Mouse (Mus musculus): Measurements from ENCODE around the gene Magt1.

- TF ChIP-seq CTCF (IDR thresholded peaks at IDR 0.05; ENCODE audit: control insufficient read depth, insufficient read depth, insufficient replicate concordance, low read depth, low read length) = no peak
- peak; percentile 58; the same call in 1 of the 2 replicates for TF ChIP-seq POLR2A (IDR thresholded peaks at IDR 0.05; ENCODE audit: control insufficient read depth, low read depth, low read length)
Observed at GRCm38 (mm10) chrX:106011465-106012159, at the start of gene Magt1.
